Mouse (Mus musculus) embryonic facial prominence, embryonic 14.5 days (tissue): Measurements from ENCODE around the gene Sowahb. TPM values are rescaled to one million over a fixed set of nuclear protein-coding genes. Genes with fewer than 3 reads are reported as not detected.

ENCODE experiments used
- ATAC-seq: fragments of 200-750 bp; cut with Nextera tagmentation; 2 replicates; pipeline ENCODE4 v1.8.0; 2017; ENCODE audit warnings: low read depth, moderate number of reproducible peaks, moderate TSS enrichment
- DNase-seq: peaks from one replicate; pipeline ENCODE4 v3.0.0-alpha.2; 2015; ENCODE audit warnings: low spot score
- H3K27ac ChIP-seq: fragments of 300-500 bp; sonication (generic); replicated peaks from 2 replicates; pipeline ENCODE4 v1.5.1; 2014; ENCODE audit warnings: low read depth, mild to moderate bottlenecking, low read length, moderate library complexity
- H3K27me3 ChIP-seq: fragments of 300-500 bp; sonication (generic); replicated peaks from 2 replicates; pipeline ENCODE4 v1.6.1; 2014; ENCODE audit warnings: low read length; ENCODE audit not compliant: control insufficient read depth, insufficient read depth
- H3K36me3 ChIP-seq: fragments of 300-500 bp; sonication (generic); 2 replicates; pipeline ENCODE4 v1.6.1; 2014; ENCODE audit warnings: low read length, mixed read lengths; ENCODE audit not compliant: control insufficient read depth, insufficient read depth
- H3K4me1 ChIP-seq: fragments of 300-500 bp; sonication (generic); 2 replicates; pipeline ENCODE4 v1.6.1; 2014; ENCODE audit warnings: antibody characterized with exemption, low read length; ENCODE audit not compliant: control insufficient read depth, insufficient read depth
- H3K4me2 ChIP-seq: fragments of 300-500 bp; sonication (generic); 2 replicates; pipeline ENCODE4 v1.6.1; 2014; ENCODE audit warnings: low read depth, mild to moderate bottlenecking, low read length, moderate library complexity, mixed read lengths
- H3K4me3 ChIP-seq: fragments of 300-500 bp; sonication (generic); 2 replicates; pipeline ENCODE4 v1.5.1; 2014; ENCODE audit warnings: low read depth, mild to moderate bottlenecking, low read length
- H3K9ac ChIP-seq: fragments of 300-500 bp; sonication (generic); 2 replicates; pipeline ENCODE4 v1.6.1; 2014; ENCODE audit warnings: low read depth, mild to moderate bottlenecking, low read length, moderate library complexity, mixed read lengths
- H3K9me3 ChIP-seq: fragments of 300-500 bp; sonication (generic); 2 replicates; pipeline ENCODE4 v1.6.1; 2016; ENCODE audit warnings: low read length; ENCODE audit not compliant: control insufficient read depth
- WGBS: fragments of 180-500 bp; shearing (Covaris S2); extraction: QIAGEN DNeasy Blood & Tissue Kit; methylation state at CpG from one replicate; pipeline ENCODE4 v1.1.7; 2014; 5-methylcytosine and 5-hydroxymethylcytosine counted together
- polyA plus RNA-seq: library from polyadenylated mRNA; unstranded; fragments of >200 nt; fragmentation: Nextera tagmentation; extraction: Ambion mirVana; gene quantifications from 2 replicates; pipeline ENCODE4 v1.2.1, GENCODE M21; 2014

Gene Sowahb
- polyA plus RNA-seq, 1 experiment from 2014 or later: 0.50 TPM

GRCm38 (mm10) chr5:93079596-93079995 lies 34.8 kb upstream of the Sowahb start:
- ATAC-seq (no peak), DNase-seq (no peak)
- no peak overlapping the region for H3K27ac ChIP-seq
- no peaks in the 10 kb centered on the region for H3K9me3 ChIP-seq
- H3K27me3 ChIP-seq: no peaks in the 10 kb centered on the region
- no peak overlapping the region for H3K9ac ChIP-seq
- 76% methylated on average over 3 of the region's 3 CpGs for WGBS
- H3K4me1 ChIP-seq: no peaks in the 10 kb centered on the region
- no peaks in the 10 kb centered on the region for H3K36me3 ChIP-seq
- no peak overlapping the region for H3K4me2 ChIP-seq
- no peak overlapping the region for H3K4me3 ChIP-seq

GRCm38 (mm10) chr5:93077661-93078323 lies 33.0 kb upstream of the Sowahb start:
- no peak overlapping the region for H3K27ac ChIP-seq
- no peaks in the 10 kb centered on the region for H3K4me1 ChIP-seq
- no peaks in the 10 kb centered on the region for H3K27me3 ChIP-seq
- DNase-seq: no peak
- no peak overlapping the region for H3K4me3 ChIP-seq
- no peak overlapping the region for H3K4me2 ChIP-seq
- no peak for ATAC-seq
- no peak overlapping the region for H3K9ac ChIP-seq
- H3K9me3 ChIP-seq: no peaks in the 10 kb centered on the region
- WGBS: 71% methylated on average over 7 of the region's 7 CpGs
- H3K36me3 ChIP-seq: no peaks in the 10 kb centered on the region

- Histone ChIP-seq H3K27ac (no peak overlapping the region), H3K4me2 (no peak overlapping the region), H3K4me1 (no peaks in the 10 kb centered on the region), H3K9me3 (no peaks in the 10 kb centered on the region), H3K4me3 (no peak overlapping the region), H3K36me3 (no peaks in the 10 kb centered on the region), H3K9ac (no peak overlapping the region), H3K27me3 (no peaks in the 10 kb centered on the region)
- DNase-seq (no peak), ATAC-seq (no peak)
- WGBS: 86% methylated on average over 4 of the region's 4 CpGs
Measured at GRCm38 (mm10) chr5:93060865-93061264, 16.0 kb upstream of the Sowahb start.

GRCm38 (mm10) chr5:93053606-93054397 lies 9.0 kb upstream of the Sowahb start:
- no peaks in the 10 kb centered on the region for H3K4me1 ChIP-seq
- no peak overlapping the region for H3K4me3 ChIP-seq
- H3K36me3 ChIP-seq: no peaks in the 10 kb centered on the region
- H3K27ac ChIP-seq: no peak overlapping the region
- WGBS: 42% methylated on average over 8 of the region's 8 CpGs
- no peak overlapping the region for H3K9ac ChIP-seq
- DNase-seq (peak; percentile 60), ATAC-seq (no peak; the same call in 1 of the 2 replicates)
- H3K9me3 ChIP-seq: no peaks in the 10 kb centered on the region
- no peaks in the 10 kb centered on the region for H3K27me3 ChIP-seq
- H3K4me2 ChIP-seq: no peak overlapping the region

GRCm38 (mm10) chr5:93051951-93052350 lies 7.1 kb upstream of the Sowahb start:
- WGBS: 71% methylated on average over 9 of the region's 9 CpGs
- H3K4me2 ChIP-seq: no peak overlapping the region
- no peak for ATAC-seq

GRCm38 (mm10) chr5:93051041-93051440 lies 6.2 kb upstream of the Sowahb start:
- no peaks in the 10 kb centered on the region for H3K4me1 ChIP-seq
- no peak overlapping the region for H3K4me3 ChIP-seq
- no peak overlapping the region for H3K9ac ChIP-seq
- H3K27ac ChIP-seq: no peak overlapping the region
- DNase-seq (no peak), ATAC-seq (no peak)
- no peak overlapping the region for H3K4me2 ChIP-seq
- no peaks in the 10 kb centered on the region for H3K36me3 ChIP-seq
- 53% methylated on average over 5 of the region's 5 CpGs for WGBS
- H3K27me3 ChIP-seq: peaks cover 14% of the 10 kb centered on the region
- no peaks in the 10 kb centered on the region for H3K9me3 ChIP-seq

More at GRCm38 (mm10) chr5:93051951-93052350, 7.1 kb upstream of the Sowahb start:
- Histone ChIP-seq H3K36me3 (no peaks in the 10 kb centered on the region), H3K4me1 (no peaks in the 10 kb centered on the region), H3K27me3 (peaks cover 6% of the 10 kb centered on the region; the same call in 1 of the 2 replicates), H3K4me3 (no peak overlapping the region), H3K9me3 (no peaks in the 10 kb centered on the region), H3K9ac (no peak overlapping the region), H3K27ac (no peak overlapping the region)
- DNase-seq: no peak

GRCm38 (mm10) chr5:93049971-93050370 lies 5.1 kb upstream of the Sowahb start:
- H3K9ac ChIP-seq: no peak overlapping the region
- H3K36me3 ChIP-seq: no peaks in the 10 kb centered on the region
- DNase-seq: no peak
- no peaks in the 10 kb centered on the region for H3K9me3 ChIP-seq
- no peak overlapping the region for H3K4me2 ChIP-seq
- no peaks in the 10 kb centered on the region for H3K4me1 ChIP-seq
- no peak overlapping the region for H3K4me3 ChIP-seq
- WGBS: 67% methylated on average over 1 of the region's 1 CpGs
- H3K27me3 ChIP-seq: peaks cover 25% of the 10 kb centered on the region
- no peak overlapping the region for H3K27ac ChIP-seq
- ATAC-seq: no peak

- H3K27ac ChIP-seq: no peak overlapping the region
- H3K36me3 ChIP-seq: no peaks in the 10 kb centered on the region
- H3K4me1 ChIP-seq: peaks cover 7% of the 10 kb centered on the region; the same call in 1 of the 2 replicates
- no peak overlapping the region for H3K4me2 ChIP-seq
- H3K9ac ChIP-seq: no peak overlapping the region
- H3K4me3 ChIP-seq: no peak overlapping the region
- no peaks in the 10 kb centered on the region for H3K9me3 ChIP-seq
- WGBS: 64% methylated on average over 13 of the region's 13 CpGs
- ATAC-seq: no peak
- DNase-seq: no peak
- H3K27me3 ChIP-seq: peaks cover 38% of the 10 kb centered on the region
Measured at GRCm38 (mm10) chr5:93048481-93049240, 3.8 kb upstream of the Sowahb start.
